Mouse (Mus musculus): ENCODE results near the gene Cryaa. TPM values are rescaled to one million over a fixed set of nuclear protein-coding genes. Genes with fewer than 3 reads are reported as not detected.

The Cryaa gene
- polyA plus RNA-seq, 1 experiment from 2014 or later = 0.49 TPM

- Histone ChIP-seq H3K36me3 (peaks cover 22% of the 10 kb centered on the region), H3K4me3 (no peak overlapping the region), H3K9ac (no peak overlapping the region), H3K4me1 (replicated peaks) (no peaks in the 10 kb centered on the region), H3K9me3 (no peaks in the 10 kb centered on the region), H3K27ac (replicated peaks) (no peak overlapping the region), H3K27me3 (no peaks in the 10 kb centered on the region), H3K4me2 (no peak overlapping the region)
- 72% methylated on average over 4 of the region's 4 CpGs for WGBS
- no peak for ATAC-seq (ENCODE audit: low FRiP score, low read depth)
Measured at GRCm38 (mm10) chr17:31642913-31643312, 34.7 kb upstream of the Cryaa start.

GRCm38 (mm10) chr17:31646199-31647002 is 31.2 kb upstream of the Cryaa start:
- Histone ChIP-seq H3K4me2 (no peak overlapping the region), H3K4me1 (replicated peaks) (no peaks in the 10 kb centered on the region), H3K36me3 (peaks cover 50% of the 10 kb centered on the region), H3K9ac (no peak overlapping the region), H3K27me3 (no peaks in the 10 kb centered on the region), H3K9me3 (no peaks in the 10 kb centered on the region), H3K27ac (replicated peaks) (no peak overlapping the region), H3K4me3 (no peak overlapping the region)
- no peak for ATAC-seq (ENCODE audit: low FRiP score, low read depth)
- 95% methylated on average over 5 of the region's 5 CpGs for WGBS

GRCm38 (mm10) chr17:31652152-31652551 is 25.5 kb upstream of the Cryaa start:
- H3K9ac ChIP-seq = no peak overlapping the region
- no peak for ATAC-seq (ENCODE audit: low FRiP score, low read depth)
- H3K4me1 ChIP-seq (replicated peaks) = peaks cover 12% of the 10 kb centered on the region
- H3K27me3 ChIP-seq = no peaks in the 10 kb centered on the region
- peaks cover 75% of the 10 kb centered on the region for H3K36me3 ChIP-seq
- H3K9me3 ChIP-seq = no peaks in the 10 kb centered on the region
- WGBS = 88% methylated on average over 14 of the region's 14 CpGs
- H3K4me3 ChIP-seq = no peak overlapping the region
- no peak overlapping the region for H3K27ac ChIP-seq (replicated peaks)
- H3K4me2 ChIP-seq = no peak overlapping the region

DNA sequence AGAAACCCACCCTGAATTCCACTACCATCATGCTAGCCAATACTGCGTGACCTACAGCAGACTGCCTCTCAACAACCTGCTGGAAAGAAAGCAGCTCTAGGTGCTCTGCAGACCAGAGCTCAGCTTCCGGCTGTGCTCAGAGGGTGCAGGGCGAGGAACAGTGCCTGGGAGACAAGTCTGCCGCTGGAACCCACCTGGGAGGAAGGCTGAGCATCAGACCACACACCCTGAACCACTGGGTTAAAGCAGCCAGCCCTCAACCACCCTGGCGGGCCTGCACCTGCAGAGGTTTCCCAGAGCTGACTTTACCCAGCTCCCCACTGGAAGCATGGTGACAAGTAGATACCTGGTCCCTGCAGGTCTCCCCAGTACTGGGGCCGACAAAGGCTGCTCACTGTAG is 24.3 kb upstream of the Cryaa start:
- peaks cover 21% of the 10 kb centered on the region for H3K4me1 ChIP-seq (replicated peaks)
- H3K36me3 ChIP-seq = peaks cover 63% of the 10 kb centered on the region
- 92% methylated on average over 6 of the region's 6 CpGs for WGBS
- no peaks in the 10 kb centered on the region for H3K9me3 ChIP-seq
- no peak overlapping the region for H3K27ac ChIP-seq (replicated peaks)
- no peak overlapping the region for H3K9ac ChIP-seq
- no peaks in the 10 kb centered on the region for H3K27me3 ChIP-seq
- H3K4me2 ChIP-seq = no peak overlapping the region
- no peak overlapping the region for H3K4me3 ChIP-seq
- ATAC-seq (ENCODE audit: low FRiP score, low read depth) = no peak

DNA sequence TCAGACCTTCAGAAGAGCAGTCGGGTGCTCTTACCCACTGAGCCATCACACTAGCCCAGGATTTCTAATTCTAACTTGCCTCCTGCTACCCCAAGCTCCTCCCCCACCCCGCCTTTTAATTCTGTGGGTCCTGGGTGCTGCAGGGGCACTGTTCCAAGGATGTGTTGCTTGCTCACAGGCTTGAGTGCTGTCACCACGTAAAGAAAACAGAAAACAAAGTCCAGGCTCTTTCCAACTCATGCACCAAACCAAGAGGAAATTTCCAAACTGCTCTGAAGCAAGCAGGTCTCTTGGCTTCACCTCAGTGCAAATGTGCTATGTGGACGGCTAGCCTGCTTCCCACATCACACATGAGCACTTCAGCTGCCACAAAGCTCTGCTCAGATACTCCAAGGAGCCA is 22.2 kb upstream of the Cryaa start:
- Histone ChIP-seq H3K4me3 (no peak overlapping the region), H3K4me1 (replicated peaks) (peaks cover 26% of the 10 kb centered on the region), H3K27me3 (no peaks in the 10 kb centered on the region), H3K4me2 (no peak overlapping the region), H3K9ac (no peak overlapping the region), H3K9me3 (no peaks in the 10 kb centered on the region), H3K36me3 (peaks cover 50% of the 10 kb centered on the region), H3K27ac (replicated peaks) (no peak overlapping the region)
- no peak for ATAC-seq (ENCODE audit: low FRiP score, low read depth)
- 82% methylated on average over 4 of the region's 4 CpGs for WGBS

GRCm38 (mm10) chr17:31656682-31657081 is 20.9 kb upstream of the Cryaa start:
- H3K27me3 ChIP-seq = no peaks in the 10 kb centered on the region
- no peak for ATAC-seq (ENCODE audit: low FRiP score, low read depth)
- no peak overlapping the region for H3K4me3 ChIP-seq
- peak overlapping the region; percentile 79 for H3K4me2 ChIP-seq
- WGBS = 90% methylated on average over 5 of the region's 5 CpGs
- H3K9me3 ChIP-seq = no peaks in the 10 kb centered on the region
- no peak overlapping the region for H3K9ac ChIP-seq
- no peak overlapping the region for H3K27ac ChIP-seq (replicated peaks)
- peaks cover 37% of the 10 kb centered on the region for H3K36me3 ChIP-seq
- H3K4me1 ChIP-seq (replicated peaks) = peaks cover 26% of the 10 kb centered on the region

DNA sequence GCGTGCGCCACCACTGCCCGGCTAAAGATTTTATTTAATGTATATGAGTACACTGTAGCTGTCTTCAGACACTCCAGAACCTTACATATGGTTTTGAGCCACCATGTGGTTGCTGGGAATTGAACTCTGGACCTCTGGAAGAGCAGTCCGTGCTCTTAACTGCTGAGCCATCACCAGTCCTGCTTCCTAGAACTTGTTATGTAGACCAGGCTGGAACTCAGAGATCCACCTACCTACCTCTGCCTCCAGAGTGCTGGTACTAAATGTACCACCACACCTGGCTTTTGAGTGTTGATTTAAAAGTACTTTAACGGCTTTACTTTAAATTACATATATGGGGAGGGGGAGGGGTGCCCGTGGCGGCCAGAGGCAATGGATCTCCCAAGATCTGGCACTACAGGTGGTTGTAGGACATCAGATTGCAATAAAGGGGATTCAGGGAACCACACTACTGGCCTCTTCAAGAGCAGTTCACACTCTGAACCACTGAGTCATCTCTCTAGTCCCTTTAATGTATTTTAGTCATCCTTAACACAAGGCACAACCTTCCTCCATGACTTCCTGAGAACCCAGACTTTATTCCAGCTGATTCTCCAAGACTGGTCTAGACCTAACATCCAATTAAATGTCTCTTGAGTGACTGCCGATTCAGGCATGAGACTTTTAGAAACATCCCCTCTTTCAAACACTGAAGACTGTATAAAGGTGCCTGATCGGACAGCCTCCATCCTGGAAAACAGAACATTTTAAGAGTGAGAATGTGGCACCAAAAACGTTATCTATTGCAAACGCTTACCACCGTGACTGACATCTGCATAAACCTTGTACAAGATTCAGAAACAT is 20.2 kb upstream of the Cryaa start:
- H3K9me3 ChIP-seq = no peaks in the 10 kb centered on the region
- peak overlapping the region; percentile 79 for H3K4me2 ChIP-seq
- H3K4me1 ChIP-seq (replicated peaks) = peaks cover 26% of the 10 kb centered on the region
- 57% methylated on average over 12 of the region's 12 CpGs for WGBS
- peak overlapping the region; percentile 96 for H3K9ac ChIP-seq
- no peak overlapping the region for H3K27ac ChIP-seq (replicated peaks)
- no peak for ATAC-seq (ENCODE audit: low FRiP score, low read depth)
- H3K27me3 ChIP-seq = no peaks in the 10 kb centered on the region
- H3K4me3 ChIP-seq = peak overlapping the region; percentile 96
- H3K36me3 ChIP-seq = peaks cover 30% of the 10 kb centered on the region

GRCm38 (mm10) chr17:31658136-31658467 is 19.5 kb upstream of the Cryaa start:
- WGBS = under 1% methylated on average over 26 of the region's 27 CpGs
- Histone ChIP-seq H3K27ac (replicated peaks) (peak overlapping the region; percentile 91), H3K4me1 (replicated peaks) (peaks cover 26% of the 10 kb centered on the region), H3K27me3 (no peaks in the 10 kb centered on the region), H3K36me3 (peaks cover 24% of the 10 kb centered on the region), H3K9me3 (no peaks in the 10 kb centered on the region), H3K4me3 (peak overlapping the region; percentile 96), H3K9ac (peak overlapping the region; percentile 96), H3K4me2 (peak overlapping the region; percentile 79)
- no peak for ATAC-seq (ENCODE audit: low FRiP score, low read depth)

DNA sequence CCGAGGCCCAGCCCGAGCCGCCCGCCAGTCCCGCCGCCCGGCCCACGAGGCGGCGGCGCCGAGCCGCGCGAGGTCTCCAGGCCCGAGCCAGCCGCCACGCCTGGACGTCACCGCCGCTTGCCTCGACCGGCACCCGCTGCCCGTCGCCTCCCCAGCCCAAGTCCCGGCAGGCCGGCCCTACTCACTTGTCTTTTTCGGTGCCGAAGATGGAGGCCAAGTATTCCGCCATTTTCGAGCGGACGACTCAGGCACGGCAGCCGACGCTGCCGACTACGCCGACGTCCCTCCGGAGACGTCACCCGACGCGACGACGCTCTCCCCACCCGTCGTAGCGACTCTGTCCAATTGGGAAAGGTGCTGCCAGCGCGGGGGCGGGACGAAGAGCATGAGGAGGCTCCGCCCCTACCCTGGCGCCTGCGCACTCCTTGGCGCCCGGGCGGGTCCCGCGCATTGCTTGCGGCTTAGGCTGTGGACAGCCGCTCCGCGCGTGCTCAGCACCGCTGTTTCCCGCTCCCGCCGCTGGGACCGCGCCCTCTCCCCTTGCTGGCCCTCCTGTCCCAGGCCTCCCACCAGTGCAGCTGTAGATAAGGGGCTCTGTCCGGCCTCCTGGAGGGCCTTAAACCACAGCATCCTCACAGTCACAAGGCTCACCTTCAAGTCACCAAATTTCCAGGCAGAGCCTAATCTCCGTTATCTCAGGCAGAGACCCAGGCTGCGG is 19.0 kb upstream of the Cryaa start, which contains the start of gene U2af1:
Gene U2af1, minus strand, starts transcription at position 425 of the 718 bp plus-strand sequence.
- whole genome bisulfite sequencing = under 1% methylated on average over 74 of the region's 77 CpGs
- ATAC-seq (ENCODE audit: low FRiP score, low read depth) = peak; percentile 99
- H3K27me3 ChIP-seq = no peaks in the 10 kb centered on the region
- H3K4me1 ChIP-seq (replicated peaks) = peaks cover 26% of the 10 kb centered on the region
- H3K36me3 ChIP-seq = peaks cover 19% of the 10 kb centered on the region
- no peaks in the 10 kb centered on the region for H3K9me3 ChIP-seq
- peak within 1 kb of the TSS; percentile 91 for H3K27ac ChIP-seq (replicated peaks)
- peak within 1 kb of the TSS; percentile 96 for H3K9ac ChIP-seq
- peak within 1 kb of the TSS; percentile 81 for H3K4me2 ChIP-seq
- H3K4me3 ChIP-seq = peak within 1 kb of the TSS; percentile 96

GRCm38 (mm10) chr17:31660661-31661250 is 16.9 kb upstream of the Cryaa start:
- Histone ChIP-seq H3K36me3 (0 out of 2 replicates have a peak, but pooled peaks cover 3% of the 10 kb centered on the region), H3K4me2 (no peak overlapping the region), H3K27ac (replicated peaks) (no peak overlapping the region), H3K4me1 (replicated peaks) (peaks cover 21% of the 10 kb centered on the region), H3K4me3 (no peak overlapping the region), H3K9me3 (no peaks in the 10 kb centered on the region), H3K27me3 (no peaks in the 10 kb centered on the region), H3K9ac (no peak overlapping the region)
- ATAC-seq (ENCODE audit: low FRiP score, low read depth) = no peak
- WGBS = 72% methylated on average over 8 of the region's 8 CpGs

DNA sequence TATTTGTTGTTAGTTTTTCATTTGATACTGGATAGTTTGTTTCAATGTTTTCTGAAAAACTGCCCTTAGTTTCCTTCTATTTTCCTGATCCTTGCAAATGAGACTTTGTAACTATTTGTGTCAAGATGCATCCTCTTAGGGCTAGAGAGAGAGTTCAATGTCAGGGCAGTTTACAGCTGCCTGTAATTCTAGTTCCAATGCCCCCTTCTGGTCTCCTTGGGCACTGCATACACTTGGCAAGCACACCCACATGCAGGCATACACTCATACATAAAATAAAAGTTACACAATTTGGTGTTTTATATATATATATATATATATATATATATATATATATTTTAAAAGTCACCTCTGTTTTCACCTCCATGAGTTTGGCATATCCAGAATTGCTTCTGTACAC is 14.8 kb upstream of the Cryaa start:
- peaks cover 7% of the 10 kb centered on the region for H3K4me1 ChIP-seq (replicated peaks)
- H3K9me3 ChIP-seq = no peaks in the 10 kb centered on the region
- H3K36me3 ChIP-seq = no peaks in the 10 kb centered on the region
- no peak overlapping the region for H3K4me2 ChIP-seq
- no peaks in the 10 kb centered on the region for H3K27me3 ChIP-seq
- no peak overlapping the region for H3K27ac ChIP-seq (replicated peaks)
- no peak overlapping the region for H3K4me3 ChIP-seq
- ATAC-seq (ENCODE audit: low FRiP score, low read depth) = no peak
- no peak overlapping the region for H3K9ac ChIP-seq

All from hindbrain, embryonic 15.5 days (tissue).